Mouse (Mus musculus) intestine, postnatal 0 days (tissue): ENCODE results near the gene Itpr1. TPM values are rescaled to one million over a fixed set of nuclear protein-coding genes. Genes with fewer than 3 reads are reported as not detected.

ENCODE experiments used
- ATAC-seq: fragments of 200-750 bp; cut with Nextera tagmentation; 2 replicates; pipeline ENCODE4 v1.8.0; 2017; ENCODE audit warnings: mild to moderate bottlenecking, moderate TSS enrichment, moderate library complexity
- H3K27ac ChIP-seq: fragments of 300-500 bp; sonication (generic); 2 replicates; pipeline ENCODE4 v1.5.1; 2014; ENCODE audit warnings: mild to moderate bottlenecking, low read depth, low read length, moderate library complexity
- H3K27me3 ChIP-seq: fragments of 300-500 bp; sonication (generic); replicated peaks from 2 replicates; pipeline ENCODE4 v1.6.1; 2014; ENCODE audit warnings: low read length, mixed read lengths; ENCODE audit not compliant: control insufficient read depth, insufficient read depth
- H3K36me3 ChIP-seq: fragments of 300-500 bp; sonication (generic); 2 replicates; pipeline ENCODE4 v1.6.1; 2014; ENCODE audit warnings: mild to moderate bottlenecking, moderate library complexity; ENCODE audit not compliant: control insufficient read depth, insufficient read depth
- H3K4me1 ChIP-seq: fragments of 300-500 bp; sonication (generic); replicated peaks from 2 replicates; pipeline ENCODE4 v1.6.1; 2014; ENCODE audit warnings: antibody characterized with exemption, low read length, mixed read lengths; ENCODE audit not compliant: control insufficient read depth, insufficient read depth
- H3K4me2 ChIP-seq: fragments of 300-500 bp; sonication (generic); replicated peaks from 2 replicates; pipeline ENCODE4 v1.6.1; 2014; ENCODE audit warnings: low read depth, mild to moderate bottlenecking, moderate library complexity
- H3K4me3 ChIP-seq: fragments of 300-500 bp; sonication (generic); 2 replicates; pipeline ENCODE4 v1.5.1; 2014; ENCODE audit warnings: low read depth, low read length
- H3K9ac ChIP-seq: fragments of 300-500 bp; sonication (generic); 2 replicates; pipeline ENCODE4 v1.6.1; 2014; ENCODE audit warnings: mild to moderate bottlenecking, low read depth, low read length
- H3K9me3 ChIP-seq: fragments of 300-500 bp; sonication (generic); 2 replicates; pipeline ENCODE4 v1.6.1; 2016; ENCODE audit warnings: mixed run types; ENCODE audit not compliant: control insufficient read depth
- CTCF ChIP-seq: sonication (generic); IDR thresholded peaks from 2 replicates; pipeline ENCODE4 v1.5.1; 2016; ENCODE audit warnings: low read depth, mild to moderate bottlenecking, control low read depth, antibody characterized with exemption, moderate library complexity
- WGBS: fragments of 180-500 bp; shearing (Covaris S2); extraction: QIAGEN DNeasy Blood & Tissue Kit; methylation state at CpG from one replicate; pipeline ENCODE4 v1.1.7; 2014; 5-methylcytosine and 5-hydroxymethylcytosine counted together
- polyA plus RNA-seq: library from polyadenylated mRNA; unstranded; fragments of >200 nt; fragmentation: Nextera tagmentation; extraction: Ambion mirVana; gene quantifications from 2 replicates; pipeline ENCODE4 v1.2.1, GENCODE M21; 2015

Gene Itpr1
- polyA plus RNA-seq, 1 experiment from 2014 or later, result 6.4 TPM

- no peaks in the 10 kb centered on the region for H3K27me3 ChIP-seq
- H3K4me1 ChIP-seq, result peaks cover 6% of the 10 kb centered on the region; the same call in 1 of the 2 replicates
- H3K4me2 ChIP-seq, result no peak overlapping the region
- ATAC-seq, result no peak
- H3K9me3 ChIP-seq, result no peaks in the 10 kb centered on the region
- H3K27ac ChIP-seq, result no peak overlapping the region
- no peak for TF ChIP-seq CTCF
- H3K36me3 ChIP-seq, result peaks cover 7% of the 10 kb centered on the region
- WGBS, result 72% methylated on average over 12 of the region's 12 CpGs
- H3K9ac ChIP-seq, result no peak overlapping the region
- no peak overlapping the region for H3K4me3 ChIP-seq
Observed at GRCm38 (mm10) chr6:108517241-108517981, 304.5 kb downstream of the Itpr1 start.

GRCm38 (mm10) chr6:108517986-108518385, 305.1 kb downstream of the Itpr1 start:
- Histone ChIP-seq H3K27me3 (no peaks in the 10 kb centered on the region), H3K4me2 (no peak overlapping the region), H3K36me3 (peaks cover 8% of the 10 kb centered on the region), H3K27ac (no peak overlapping the region), H3K9ac (no peak overlapping the region), H3K9me3 (no peaks in the 10 kb centered on the region), H3K4me1 (peaks cover 4% of the 10 kb centered on the region; the same call in 1 of the 2 replicates), H3K4me3 (no peak overlapping the region)
- TF ChIP-seq CTCF, result no peak
- no peak for ATAC-seq
- 81% methylated on average over 1 of the region's 1 CpGs for WGBS

GRCm38 (mm10) chr6:108518552-108518951, 305.7 kb downstream of the Itpr1 start:
- Histone ChIP-seq H3K4me1 (no peaks in the 10 kb centered on the region; the same call in 1 of the 2 replicates), H3K27ac (no peak overlapping the region), H3K4me2 (no peak overlapping the region), H3K36me3 (peaks cover 14% of the 10 kb centered on the region), H3K27me3 (no peaks in the 10 kb centered on the region), H3K9ac (no peak overlapping the region), H3K9me3 (no peaks in the 10 kb centered on the region), H3K4me3 (no peak overlapping the region)
- whole genome bisulfite sequencing, result 63% methylated on average over 14 of the region's 14 CpGs
- no peak for TF ChIP-seq CTCF
- no peak for ATAC-seq

- Histone ChIP-seq H3K27me3 (no peaks in the 10 kb centered on the region), H3K4me1 (no peaks in the 10 kb centered on the region; the same call in 1 of the 2 replicates), H3K4me2 (no peak overlapping the region), H3K27ac (no peak overlapping the region), H3K9ac (no peak overlapping the region), H3K9me3 (no peaks in the 10 kb centered on the region), H3K36me3 (peaks cover 19% of the 10 kb centered on the region), H3K4me3 (no peak overlapping the region)
- 85% methylated on average over 9 of the region's 9 CpGs for WGBS
- no peak for ATAC-seq
- TF ChIP-seq CTCF, result no peak
Observed at GRCm38 (mm10) chr6:108519327-108519726, 306.4 kb downstream of the Itpr1 start.

- ATAC-seq, result no peak
- no peak overlapping the region for H3K9ac ChIP-seq
- peaks cover 26% of the 10 kb centered on the region for H3K36me3 ChIP-seq
- WGBS, result 92% methylated on average over 16 of the region's 16 CpGs
- no peaks in the 10 kb centered on the region for H3K9me3 ChIP-seq
- no peak overlapping the region for H3K27ac ChIP-seq
- no peaks in the 10 kb centered on the region for H3K27me3 ChIP-seq
- H3K4me1 ChIP-seq, result 0 out of 2 replicates have a peak, but pooled peaks cover 3% of the 10 kb centered on the region
- TF ChIP-seq CTCF, result no peak
- no peak overlapping the region for H3K4me3 ChIP-seq
- H3K4me2 ChIP-seq, result no peak overlapping the region
Observed at GRCm38 (mm10) chr6:108523956-108524616, 311.2 kb downstream of the Itpr1 start.

GRCm38 (mm10) chr6:108524617-108525010, 311.7 kb downstream of the Itpr1 start:
- no peak for ATAC-seq
- Histone ChIP-seq H3K4me2 (no peak overlapping the region), H3K9ac (no peak overlapping the region), H3K27ac (no peak overlapping the region), H3K27me3 (no peaks in the 10 kb centered on the region), H3K36me3 (peaks cover 22% of the 10 kb centered on the region), H3K4me1 (0 out of 2 replicates have a peak, but pooled peaks cover 3% of the 10 kb centered on the region), H3K9me3 (no peaks in the 10 kb centered on the region), H3K4me3 (no peak overlapping the region)
- TF ChIP-seq CTCF, result no peak
- WGBS, result 93% methylated on average over 10 of the region's 10 CpGs
